Mouse (Mus musculus): ENCODE results near the gene Smarcb1. TPM values are rescaled to one million over a fixed set of nuclear protein-coding genes. Genes with fewer than 3 reads are reported as not detected.

The Smarcb1 gene
- polyA plus RNA-seq (2014; fragmentation: Nextera tagmentation; extraction: Ambion mirVana) = 253 and 292 TPM in 2 replicates

DNA sequence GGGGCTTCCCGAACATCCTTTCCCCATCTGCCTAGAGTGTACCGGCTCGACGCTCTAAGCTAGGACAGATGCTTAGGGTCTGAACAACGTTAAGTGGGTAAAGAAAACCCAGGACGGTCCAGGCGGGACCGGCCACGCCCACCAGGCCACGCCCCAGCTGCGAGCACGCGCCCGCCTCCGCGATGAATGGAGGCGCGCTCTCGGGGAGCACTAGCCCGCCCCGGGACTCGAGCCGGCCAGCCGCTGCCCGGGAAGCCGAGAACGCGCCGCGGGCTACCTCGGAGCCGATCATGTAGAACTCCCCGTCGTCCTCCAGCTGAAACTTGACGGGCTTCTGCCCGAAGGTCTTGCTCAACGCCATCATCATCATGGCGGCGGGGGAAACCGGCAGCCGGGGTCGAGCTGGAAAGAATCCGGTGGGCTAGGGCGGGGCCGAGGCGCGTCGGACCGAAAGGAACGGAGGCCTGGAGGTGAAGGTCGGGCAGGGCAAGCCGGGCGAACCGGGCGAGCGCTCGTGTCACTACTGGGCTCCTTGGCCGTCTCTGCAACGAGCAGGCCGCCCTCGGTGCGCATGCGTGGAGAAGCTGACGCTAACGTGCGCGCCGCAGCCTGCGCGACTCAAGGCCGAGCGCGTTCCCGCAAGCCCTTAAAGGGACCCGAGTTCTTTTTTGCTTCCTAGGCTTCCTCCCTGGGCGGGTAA lies at the start of gene Smarcb1:
Smarcb1 (minus strand) TSS at position 592 of the 700 bp plus-strand sequence.
- peak within 1 kb of the TSS; percentile 97 for H3K9ac ChIP-seq (ENCODE audit: low read length)
- peak within 1 kb of the TSS; percentile 97 for H3K4me3 ChIP-seq (ENCODE audit: low read depth, low read length)
- DNase-seq (ENCODE audit: low spot score) (peak; percentile 98), ATAC-seq (peak; percentile 94)
- peaks cover 23% of the 10 kb centered on the region for H3K36me3 ChIP-seq (ENCODE audit: control insufficient read depth, insufficient read depth, low read length)
- no peaks in the 10 kb centered on the region for H3K9me3 ChIP-seq (replicated peaks; ENCODE audit: control insufficient read depth, low read length)
- under 1% methylated on average over 74 of the region's 76 CpGs for WGBS
- H3K27ac ChIP-seq (ENCODE audit: low read depth, low read length) = peak within 1 kb of the TSS; percentile 96
- H3K27me3 ChIP-seq (replicated peaks; ENCODE audit: control insufficient read depth, insufficient read depth, low read length) = no peaks in the 10 kb centered on the region
- peaks cover 23% of the 10 kb centered on the region for H3K4me1 ChIP-seq (ENCODE audit: control insufficient read depth, insufficient read depth, low read length)
- H3K4me2 ChIP-seq (ENCODE audit: low read length) = peak within 1 kb of the TSS; percentile 70

GRCm38 (mm10) chr10:75954381-75954811 lies 33.0 kb upstream of the Smarcb1 start, which contains the start of gene Gm5134:
TSS of gene Gm5134 (plus strand) at chr10:75954514.
- ATAC-seq = no peak
- H3K27ac ChIP-seq (ENCODE audit: low read depth, low read length) = no peak within 1 kb of the TSS
- peak within 1 kb of the TSS; percentile 34 for H3K4me2 ChIP-seq (ENCODE audit: low read length)
- no peaks in the 10 kb centered on the region for H3K9me3 ChIP-seq (replicated peaks; ENCODE audit: control insufficient read depth, low read length)
- peaks cover 7% of the 10 kb centered on the region; the same call in 1 of the 2 replicates for H3K4me1 ChIP-seq (ENCODE audit: control insufficient read depth, insufficient read depth, low read length)
- H3K36me3 ChIP-seq (ENCODE audit: control insufficient read depth, insufficient read depth, low read length) = no peaks in the 10 kb centered on the region
- no peaks in the 10 kb centered on the region; the same call in none of the 2 replicates for H3K27me3 ChIP-seq (replicated peaks; ENCODE audit: control insufficient read depth, insufficient read depth, low read length)
- DNase-seq (ENCODE audit: low spot score) = no peak
- WGBS = 35% methylated on average over 20 of the region's 20 CpGs
- H3K4me3 ChIP-seq (ENCODE audit: low read depth, low read length) = no peak within 1 kb of the TSS
- H3K9ac ChIP-seq (ENCODE audit: low read length) = no peak within 1 kb of the TSS

DNA sequence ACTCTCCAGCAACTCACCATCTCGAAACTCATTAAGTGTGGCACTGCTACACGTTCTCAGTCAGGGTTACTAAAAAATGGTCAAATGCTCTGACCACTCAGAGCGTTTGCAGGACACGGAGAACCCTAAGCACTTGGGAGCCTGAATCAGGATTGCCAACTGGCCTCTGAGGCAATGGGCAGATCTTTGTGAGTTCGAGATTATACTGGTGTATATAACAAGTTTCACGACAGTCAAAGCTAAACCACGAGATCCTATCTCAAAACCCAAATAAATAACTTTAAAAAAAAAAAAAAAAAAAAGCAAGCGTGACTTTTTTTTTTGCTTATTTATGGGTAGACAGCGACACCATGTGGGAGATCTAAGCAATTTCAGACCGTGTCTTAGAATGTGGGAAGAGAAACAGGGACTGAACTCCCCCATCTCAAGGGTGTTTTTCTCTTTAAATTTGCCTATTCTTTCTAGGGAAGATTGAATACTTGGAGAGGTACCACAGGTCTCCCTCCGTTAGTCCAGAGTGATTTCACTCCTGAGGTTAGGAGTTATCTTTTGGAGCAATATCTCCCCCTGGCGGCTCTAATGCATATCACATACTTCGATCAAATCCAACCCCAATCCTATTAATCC lies 30.1 kb upstream of the Smarcb1 start:
- H3K27me3 ChIP-seq (replicated peaks; ENCODE audit: control insufficient read depth, insufficient read depth, low read length) = no peaks in the 10 kb centered on the region; the same call in none of the 2 replicates
- ATAC-seq = peak; percentile 43; the same call in 1 of the 2 replicates
- peak overlapping the region; percentile 34 for H3K4me3 ChIP-seq (ENCODE audit: low read depth, low read length)
- no peak overlapping the region for H3K27ac ChIP-seq (ENCODE audit: low read depth, low read length)
- 4% methylated on average over 13 of the region's 13 CpGs for WGBS
- H3K36me3 ChIP-seq (ENCODE audit: control insufficient read depth, insufficient read depth, low read length) = no peaks in the 10 kb centered on the region
- DNase-seq (ENCODE audit: low spot score) = peak; percentile 78
- no peaks in the 10 kb centered on the region for H3K9me3 ChIP-seq (replicated peaks; ENCODE audit: control insufficient read depth, low read length)
- peak overlapping the region; percentile 61 for H3K9ac ChIP-seq (ENCODE audit: low read length)
- peak overlapping the region; percentile 71 for H3K4me2 ChIP-seq (ENCODE audit: low read length)
- peaks cover 7% of the 10 kb centered on the region; the same call in 1 of the 2 replicates for H3K4me1 ChIP-seq (ENCODE audit: control insufficient read depth, insufficient read depth, low read length)

DNA sequence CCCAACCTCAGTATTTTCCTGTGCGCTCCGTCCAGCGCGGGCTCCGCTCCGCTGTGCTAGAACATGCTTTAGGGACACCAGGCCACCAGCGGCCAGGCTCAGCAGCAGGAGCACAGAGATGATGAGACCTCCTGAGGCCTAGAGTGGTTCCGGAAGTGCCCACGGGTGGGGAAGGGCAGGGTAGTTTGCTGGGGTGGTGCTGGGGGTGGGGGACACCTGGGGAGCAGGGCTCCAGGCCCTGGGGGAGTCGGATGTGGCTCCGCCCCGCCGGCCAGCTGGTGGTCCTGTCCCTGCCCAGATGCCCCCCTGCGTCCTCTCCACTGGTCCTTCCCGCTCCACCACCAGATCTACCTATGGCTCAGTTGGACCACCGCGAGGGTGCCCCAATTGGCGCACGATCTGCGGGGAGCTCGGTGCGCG lies 29.4 kb upstream of the Smarcb1 start:
- Histone ChIP-seq H3K27me3 (replicated peaks; ENCODE audit: control insufficient read depth, insufficient read depth, low read length) (no peaks in the 10 kb centered on the region; the same call in none of the 2 replicates), H3K36me3 (ENCODE audit: control insufficient read depth, insufficient read depth, low read length) (no peaks in the 10 kb centered on the region), H3K27ac (ENCODE audit: low read depth, low read length) (no peak overlapping the region), H3K4me2 (ENCODE audit: low read length) (peak overlapping the region; percentile 71), H3K4me1 (ENCODE audit: control insufficient read depth, insufficient read depth, low read length) (peaks cover 7% of the 10 kb centered on the region; the same call in 1 of the 2 replicates), H3K9ac (ENCODE audit: low read length) (peak overlapping the region; percentile 61), H3K9me3 (replicated peaks; ENCODE audit: control insufficient read depth, low read length) (no peaks in the 10 kb centered on the region), H3K4me3 (ENCODE audit: low read depth, low read length) (peak overlapping the region; percentile 34)
- DNase-seq (ENCODE audit: low spot score) (no peak), ATAC-seq (peak; percentile 51)
- 3% methylated on average over 23 of the region's 23 CpGs for WGBS

GRCm38 (mm10) chr10:75949053-75950045 lies 27.9 kb upstream of the Smarcb1 start:
- no peak overlapping the region for H3K4me2 ChIP-seq (ENCODE audit: low read length)
- H3K4me3 ChIP-seq (ENCODE audit: low read depth, low read length) = no peak overlapping the region
- peaks cover 7% of the 10 kb centered on the region; the same call in 1 of the 2 replicates for H3K4me1 ChIP-seq (ENCODE audit: control insufficient read depth, insufficient read depth, low read length)
- ATAC-seq (no peak), DNase-seq (ENCODE audit: low spot score) (no peak)
- no peaks in the 10 kb centered on the region for H3K36me3 ChIP-seq (ENCODE audit: control insufficient read depth, insufficient read depth, low read length)
- no peak overlapping the region for H3K9ac ChIP-seq (ENCODE audit: low read length)
- H3K9me3 ChIP-seq (replicated peaks; ENCODE audit: control insufficient read depth, low read length) = no peaks in the 10 kb centered on the region
- no peaks in the 10 kb centered on the region; the same call in none of the 2 replicates for H3K27me3 ChIP-seq (replicated peaks; ENCODE audit: control insufficient read depth, insufficient read depth, low read length)
- 84% methylated on average over 22 of the region's 22 CpGs for WGBS
- no peak overlapping the region for H3K27ac ChIP-seq (ENCODE audit: low read depth, low read length)

DNA sequence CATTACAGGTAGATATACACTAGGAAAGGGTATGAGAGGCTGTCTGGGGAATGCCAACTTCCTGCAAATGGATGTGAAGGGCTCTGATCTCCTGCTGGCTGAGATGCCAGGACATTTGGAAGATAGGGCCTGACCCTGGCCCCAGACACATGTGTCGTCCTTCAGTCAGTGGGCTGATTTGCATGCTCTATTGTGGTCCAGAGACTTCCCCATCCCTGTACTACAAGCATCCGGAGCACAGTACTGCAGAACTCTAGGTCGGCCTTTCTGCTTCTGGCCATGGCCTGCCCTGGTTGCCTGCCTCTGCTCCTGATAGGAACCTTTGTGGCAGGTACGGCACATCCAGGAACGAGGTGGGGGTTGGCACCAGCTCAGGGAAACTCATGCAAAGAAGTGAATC lies 26.7 kb upstream of the Smarcb1 start:
- DNase-seq (ENCODE audit: low spot score) (no peak), ATAC-seq (no peak)
- no peaks in the 10 kb centered on the region for H3K9me3 ChIP-seq (replicated peaks; ENCODE audit: control insufficient read depth, low read length)
- no peaks in the 10 kb centered on the region; the same call in none of the 2 replicates for H3K27me3 ChIP-seq (replicated peaks; ENCODE audit: control insufficient read depth, insufficient read depth, low read length)
- H3K9ac ChIP-seq (ENCODE audit: low read length) = no peak overlapping the region
- 81% methylated on average over 5 of the region's 5 CpGs for WGBS
- no peak overlapping the region for H3K27ac ChIP-seq (ENCODE audit: low read depth, low read length)
- no peak overlapping the region for H3K4me2 ChIP-seq (ENCODE audit: low read length)
- no peak overlapping the region for H3K4me3 ChIP-seq (ENCODE audit: low read depth, low read length)
- H3K36me3 ChIP-seq (ENCODE audit: control insufficient read depth, insufficient read depth, low read length) = no peaks in the 10 kb centered on the region
- peaks cover 12% of the 10 kb centered on the region; the same call in 1 of the 2 replicates for H3K4me1 ChIP-seq (ENCODE audit: control insufficient read depth, insufficient read depth, low read length)

DNA sequence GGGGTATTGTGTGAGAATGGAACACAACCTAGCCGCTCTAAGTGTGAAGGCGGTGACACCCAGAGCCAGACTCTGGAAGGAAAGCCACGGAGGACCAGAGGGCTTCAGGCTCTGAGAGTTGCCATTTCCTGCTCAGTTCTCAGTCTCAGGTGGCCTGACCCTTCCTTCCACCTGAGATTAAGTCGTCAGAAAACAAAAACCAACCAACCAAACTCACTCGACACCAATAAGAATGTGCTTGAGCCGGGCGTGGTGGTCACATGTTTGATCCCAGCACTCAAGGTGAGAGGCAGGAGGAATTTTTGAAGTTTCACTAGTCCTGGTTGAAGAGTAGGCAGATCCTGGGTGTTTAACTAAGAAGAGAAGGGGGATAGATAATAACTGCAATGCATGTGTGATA lies 24.5 kb upstream of the Smarcb1 start:
- Histone ChIP-seq H3K9me3 (replicated peaks; ENCODE audit: control insufficient read depth, low read length) (no peaks in the 10 kb centered on the region), H3K36me3 (ENCODE audit: control insufficient read depth, insufficient read depth, low read length) (no peaks in the 10 kb centered on the region), H3K4me2 (ENCODE audit: low read length) (no peak overlapping the region), H3K4me1 (ENCODE audit: control insufficient read depth, insufficient read depth, low read length) (peaks cover 7% of the 10 kb centered on the region; the same call in 1 of the 2 replicates), H3K4me3 (ENCODE audit: low read depth, low read length) (no peak overlapping the region), H3K27me3 (replicated peaks; ENCODE audit: control insufficient read depth, insufficient read depth, low read length) (no peaks in the 10 kb centered on the region; the same call in none of the 2 replicates), H3K9ac (ENCODE audit: low read length) (no peak overlapping the region), H3K27ac (ENCODE audit: low read depth, low read length) (no peak overlapping the region)
- 87% methylated on average over 7 of the region's 7 CpGs for WGBS
- no peak for ATAC-seq
- no peak for DNase-seq (ENCODE audit: low spot score)

- no peak overlapping the region for H3K9ac ChIP-seq (ENCODE audit: low read length)
- ATAC-seq = no peak
- WGBS = 93% methylated on average over 7 of the region's 7 CpGs
These were observed 23.8 kb upstream of the Smarcb1 start for GRCm38 (mm10) chr10:75945213-75945612.

More at GRCm38 (mm10) chr10:75945213-75945612, 23.8 kb upstream of the Smarcb1 start:
- no peaks in the 10 kb centered on the region for H3K36me3 ChIP-seq (ENCODE audit: control insufficient read depth, insufficient read depth, low read length)
- H3K27ac ChIP-seq (ENCODE audit: low read depth, low read length) = no peak overlapping the region
- no peak overlapping the region for H3K4me2 ChIP-seq (ENCODE audit: low read length)
- peaks cover 5% of the 10 kb centered on the region; the same call in 1 of the 2 replicates for H3K4me1 ChIP-seq (ENCODE audit: control insufficient read depth, insufficient read depth, low read length)
- DNase-seq (ENCODE audit: low spot score) = no peak
- no peaks in the 10 kb centered on the region; the same call in 1 of the 2 replicates for H3K27me3 ChIP-seq (replicated peaks; ENCODE audit: control insufficient read depth, insufficient read depth, low read length)
- H3K9me3 ChIP-seq (replicated peaks; ENCODE audit: control insufficient read depth, low read length) = no peaks in the 10 kb centered on the region
- no peak overlapping the region for H3K4me3 ChIP-seq (ENCODE audit: low read depth, low read length)

Measured in forebrain, embryonic 14.5 days (tissue).